Mouse (Mus musculus): ENCODE data around the gene Tprkb.
"Not testable (repeated sequence)": the region's sequence is repeated elsewhere in the genome, so short reads cannot be mapped to it uniquely, and the experiment has no call there.

The Tprkb gene

DNA sequence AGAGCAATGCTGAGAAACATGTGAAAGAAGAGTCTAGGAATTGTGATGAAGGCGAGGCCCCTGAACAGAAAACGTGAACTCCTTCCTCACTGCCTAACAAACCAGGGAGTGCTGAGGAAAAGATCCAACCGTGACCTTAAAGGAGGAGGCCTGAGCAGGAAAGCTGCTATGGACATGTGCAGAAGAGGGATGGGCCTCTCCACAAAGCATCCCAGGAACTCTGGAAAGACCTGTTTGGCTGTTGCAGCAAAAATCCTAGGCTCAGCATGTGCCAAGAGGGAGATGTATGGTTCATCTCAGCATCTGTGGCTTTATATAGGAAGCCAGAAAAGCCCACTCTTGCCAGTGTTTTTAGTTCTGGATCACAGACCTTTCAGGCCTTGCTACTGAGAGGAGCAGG, 61.0 kb downstream of the Tprkb start:
- DNase-seq (ENCODE audit: extremely low read depth, insufficient read length, low spot score) = no peak

- DNase-seq (ENCODE audit: extremely low read depth, insufficient read length, low spot score) = no peak
Measured at GRCm38 (mm10) chr6:85973336-85973735, 61.7 kb downstream of the Tprkb start.

DNA sequence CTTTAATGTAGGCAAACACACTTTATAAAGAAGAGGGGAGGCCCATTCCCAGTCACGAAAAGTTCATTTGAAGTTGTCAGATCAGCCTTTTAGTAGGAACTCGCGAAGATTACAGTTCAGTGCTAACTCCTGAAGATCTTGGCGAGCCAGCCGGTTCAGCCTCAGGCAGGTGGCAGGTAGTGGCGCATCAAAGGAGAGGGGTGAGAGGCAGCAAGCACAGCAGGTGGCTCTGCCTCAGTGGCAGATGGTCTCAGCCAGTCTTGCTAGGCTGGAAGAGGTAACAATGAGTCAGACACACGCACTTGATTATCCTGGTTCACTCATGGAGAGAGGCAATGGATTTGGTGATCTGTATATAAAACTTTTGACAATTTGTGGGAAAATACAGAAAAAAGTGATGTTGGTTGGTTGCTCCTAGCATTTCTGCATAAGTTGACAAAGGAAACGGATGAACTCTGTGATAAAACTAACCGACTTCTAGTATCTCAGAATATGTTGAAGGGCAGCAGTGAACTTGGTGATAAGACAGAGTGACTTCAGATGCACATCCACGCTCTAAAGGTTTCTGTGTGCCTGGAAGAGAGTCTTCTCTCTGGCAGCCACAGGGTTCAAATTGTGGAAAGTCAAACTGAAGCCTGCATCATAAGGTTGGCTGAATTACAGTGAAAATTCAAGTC, 63.4 kb downstream of the Tprkb start:
- DNase-seq (ENCODE audit: extremely low read depth, insufficient read length, low spot score) = no peak

DNA sequence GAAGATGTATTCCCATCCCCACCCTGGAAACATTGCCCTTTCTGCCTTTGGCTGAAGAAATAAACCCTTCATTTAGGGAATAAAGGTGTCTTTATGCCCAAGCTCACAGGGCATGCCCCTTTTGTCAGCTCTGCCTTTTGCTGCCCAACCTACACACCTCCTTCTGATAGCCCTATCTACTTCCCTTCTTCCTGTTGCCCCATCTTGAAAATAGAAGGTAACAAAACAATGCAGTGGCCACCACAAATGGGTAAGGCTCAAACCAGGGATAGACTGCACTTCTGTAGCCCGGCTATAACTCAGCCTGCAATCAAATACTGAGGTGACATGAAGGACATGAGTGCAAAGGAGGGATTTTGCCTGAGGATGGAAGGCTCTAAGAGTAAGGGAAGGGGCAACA, 64.1 kb downstream of the Tprkb start:
- no peak for DNase-seq (ENCODE audit: extremely low read depth, insufficient read length, low spot score)

- DNase-seq (ENCODE audit: extremely low read depth, insufficient read length, low spot score) = no peak
Measured at GRCm38 (mm10) chr6:85976242-85976641, 64.6 kb downstream of the Tprkb start.

DNA sequence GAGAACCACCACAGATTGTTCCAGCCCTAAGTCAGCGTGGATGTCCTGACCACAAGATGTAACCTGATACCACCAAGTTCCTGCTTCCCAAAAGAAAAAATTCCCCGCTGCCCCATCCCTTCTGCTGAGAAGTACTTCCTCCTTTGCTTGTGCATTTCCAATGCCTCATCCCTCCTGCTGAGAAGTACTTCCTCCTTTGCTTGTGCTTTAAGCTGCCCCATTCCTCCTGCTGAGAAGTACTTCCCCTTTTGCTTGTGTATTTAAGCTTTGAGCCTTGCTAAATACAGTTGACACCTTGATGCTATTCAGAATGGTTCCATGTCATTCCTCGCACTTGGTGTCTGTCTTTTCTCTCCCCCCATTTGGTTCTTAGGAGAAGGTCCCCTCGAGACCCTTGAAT, 67.1 kb downstream of the Tprkb start:
- DNase-seq (ENCODE audit: extremely low read depth, insufficient read length, low spot score) = not testable (repeated sequence)
